Mouse (Mus musculus) liver, postnatal 0 days (tissue): ENCODE measurements around the gene Pdia6. TPM values are rescaled to one million over a fixed set of nuclear protein-coding genes. Genes with fewer than 3 reads are reported as not detected.
A peak's percentile ranks its signal among the peaks of the same experiment; 100 is the strongest.

Experiments
- ATAC-seq: fragments of 200-750 bp; cut with Nextera tagmentation; 2 replicates; pipeline ENCODE4 v1.8.0; 2017; ENCODE audit warnings: mild to moderate bottlenecking, moderate library complexity
- DNase-seq: peaks from one replicate; pipeline ENCODE4 v3.0.0-alpha.2; 2016
- H3K27ac ChIP-seq: fragments of 300-500 bp; sonication (generic); 2 replicates; pipeline ENCODE4 v1.5.1; 2014; ENCODE audit warnings: antibody characterized with exemption, moderate library complexity, mild to moderate bottlenecking, low read depth
- H3K27me3 ChIP-seq: fragments of 300-500 bp; sonication (generic); 2 replicates; pipeline ENCODE4 v1.6.1; 2014; ENCODE audit warnings: low read length, control low read depth, mixed read lengths; ENCODE audit not compliant: insufficient read depth
- H3K36me3 ChIP-seq: fragments of 300-500 bp; sonication (generic); replicated peaks from 2 replicates; pipeline ENCODE4 v1.6.1; 2014; ENCODE audit warnings: mild to moderate bottlenecking, control low read depth, low read length, moderate library complexity, mixed read lengths; ENCODE audit not compliant: insufficient read depth
- H3K4me1 ChIP-seq: fragments of 300-500 bp; sonication (generic); 2 replicates; pipeline ENCODE4 v1.6.1; 2014; ENCODE audit warnings: antibody characterized with exemption, mild to moderate bottlenecking, control low read depth; ENCODE audit not compliant: insufficient read depth
- H3K4me2 ChIP-seq: fragments of 300-500 bp; sonication (generic); 2 replicates; pipeline ENCODE4 v1.6.1; 2014; ENCODE audit warnings: low read depth, mild to moderate bottlenecking, low read length, moderate library complexity, mixed read lengths
- H3K4me3 ChIP-seq: fragments of 300-500 bp; sonication (generic); 2 replicates; pipeline ENCODE4 v1.5.1; 2014; ENCODE audit warnings: low read depth, low read length
- H3K9ac ChIP-seq: fragments of 300-500 bp; sonication (generic); replicated peaks from 2 replicates; pipeline ENCODE4 v1.6.1; 2014; ENCODE audit warnings: mild to moderate bottlenecking, moderate library complexity
- H3K9me3 ChIP-seq: fragments of 300-500 bp; sonication (generic); 2 replicates; pipeline ENCODE4 v1.6.1; 2016; ENCODE audit warnings: mild to moderate bottlenecking, control low read depth, low read length, mixed read lengths
- CTCF ChIP-seq: sonication (generic); IDR thresholded peaks from 2 replicates; pipeline ENCODE4 v1.5.1; 2016; ENCODE audit warnings: antibody characterized with exemption, low read depth
- EP300 ChIP-seq: IDR thresholded peaks from 2 replicates; pipeline ENCODE4 v1.6.1; 2016; ENCODE audit warnings: antibody characterized with exemption, low read depth, mild to moderate bottlenecking
- WGBS: fragments of 180-500 bp; shearing (Covaris S2); extraction: QIAGEN DNeasy Blood & Tissue Kit; methylation state at CpG from one replicate; pipeline ENCODE4 v1.1.7; 2014; ENCODE audit not compliant: insufficient replicate concordance; 5-methylcytosine and 5-hydroxymethylcytosine counted together
- polyA plus RNA-seq: library from polyadenylated mRNA; unstranded; fragments of >200 nt; fragmentation: Nextera tagmentation; extraction: Ambion mirVana; gene quantifications from 2 replicates; pipeline ENCODE4 v1.2.1, GENCODE M21; 2015

The Pdia6 gene
- polyA plus RNA-seq, 1 experiment from 2014 or later, result 133 TPM

- no peak overlapping the region for H3K4me3 ChIP-seq
- no peaks in the 10 kb centered on the region for H3K9me3 ChIP-seq
- no peaks in the 10 kb centered on the region for H3K36me3 ChIP-seq
- 81% methylated on average over 7 of the region's 7 CpGs for WGBS
- H3K4me1 ChIP-seq, result no peaks in the 10 kb centered on the region
- H3K27me3 ChIP-seq, result no peaks in the 10 kb centered on the region
- no peak overlapping the region for H3K27ac ChIP-seq
- TF ChIP-seq EP300, result no peak
- TF ChIP-seq CTCF, result no peak
- ATAC-seq, result no peak
- no peak for DNase-seq
- no peak overlapping the region for H3K9ac ChIP-seq
- no peak overlapping the region for H3K4me2 ChIP-seq
Measured at GRCm38 (mm10) chr12:17258431-17258830, 7.9 kb upstream of the Pdia6 start.

GRCm38 (mm10) chr12:17261005-17261404 is 5.3 kb upstream of the Pdia6 start:
- H3K27me3 ChIP-seq, result no peaks in the 10 kb centered on the region
- no peak for TF ChIP-seq CTCF
- no peak for TF ChIP-seq EP300
- no peaks in the 10 kb centered on the region for H3K36me3 ChIP-seq
- H3K9ac ChIP-seq, result no peak overlapping the region
- no peak overlapping the region for H3K4me2 ChIP-seq
- DNase-seq, result no peak
- no peaks in the 10 kb centered on the region for H3K4me1 ChIP-seq
- 83% methylated on average over 3 of the region's 3 CpGs for WGBS
- H3K27ac ChIP-seq, result no peak overlapping the region
- no peak overlapping the region for H3K4me3 ChIP-seq
- H3K9me3 ChIP-seq, result no peaks in the 10 kb centered on the region
- no peak for ATAC-seq

- Histone ChIP-seq H3K27ac (no peak overlapping the region), H3K4me3 (no peak overlapping the region), H3K9ac (no peak overlapping the region), H3K9me3 (no peaks in the 10 kb centered on the region), H3K27me3 (no peaks in the 10 kb centered on the region), H3K4me1 (peaks cover 14% of the 10 kb centered on the region), H3K36me3 (0 out of 2 replicates have a peak, but pooled peaks cover 2% of the 10 kb centered on the region), H3K4me2 (no peak overlapping the region)
- DNase-seq (no peak), ATAC-seq (no peak)
- WGBS, result 49% methylated on average over 3 of the region's 3 CpGs
- TF ChIP-seq EP300 (no peak), CTCF (no peak)
Measured at GRCm38 (mm10) chr12:17263881-17264280, 2.5 kb upstream of the Pdia6 start.

- Histone ChIP-seq H3K9ac (no peak overlapping the region), H3K36me3 (0 out of 2 replicates have a peak, but pooled peaks cover 2% of the 10 kb centered on the region), H3K27ac (no peak overlapping the region), H3K4me2 (no peak overlapping the region), H3K4me1 (peaks cover 19% of the 10 kb centered on the region), H3K9me3 (no peaks in the 10 kb centered on the region), H3K4me3 (no peak overlapping the region), H3K27me3 (no peaks in the 10 kb centered on the region)
- DNase-seq (no peak), ATAC-seq (no peak)
- TF ChIP-seq EP300 (no peak), CTCF (no peak)
- WGBS, result 84% methylated on average over 2 of the region's 2 CpGs
Measured at GRCm38 (mm10) chr12:17264826-17265225, 1.5 kb upstream of the Pdia6 start.

GRCm38 (mm10) chr12:17266673-17266990 is 287 bp downstream of the Pdia6 start:
- H3K36me3 ChIP-seq, result peaks cover 13% of the 10 kb centered on the region
- DNase-seq (no peak), ATAC-seq (peak; percentile 67)
- TF ChIP-seq CTCF, result no peak
- TF ChIP-seq EP300, result no peak
- H3K4me1 ChIP-seq, result peaks cover 22% of the 10 kb centered on the region
- H3K27me3 ChIP-seq, result no peaks in the 10 kb centered on the region
- H3K9ac ChIP-seq, result peak overlapping the region; percentile 92
- WGBS, result 0% methylated on average over 18 of the region's 21 CpGs
- no peaks in the 10 kb centered on the region for H3K9me3 ChIP-seq
- H3K4me2 ChIP-seq, result peak overlapping the region; percentile 93
- peak overlapping the region; percentile 76 for H3K27ac ChIP-seq
- H3K4me3 ChIP-seq, result peak overlapping the region; percentile 95

GRCm38 (mm10) chr12:17267316-17267715 is 971 bp downstream of the Pdia6 start:
- WGBS, result 4% methylated on average over 4 of the region's 4 CpGs
- no peak for DNase-seq
- H3K27ac ChIP-seq, result no peak overlapping the region

GRCm38 (mm10) chr12:17271272-17271671 is 4.9 kb downstream of the Pdia6 start:
- no peaks in the 10 kb centered on the region for H3K9me3 ChIP-seq
- WGBS, result 58% methylated on average over 1 of the region's 1 CpGs

More at GRCm38 (mm10) chr12:17267316-17267715, 971 bp downstream of the Pdia6 start:
- ATAC-seq, result no peak
- H3K4me3 ChIP-seq, result peak overlapping the region; percentile 95
- H3K4me1 ChIP-seq, result peaks cover 22% of the 10 kb centered on the region
- H3K9ac ChIP-seq, result peak overlapping the region; percentile 92
- peak overlapping the region; percentile 93 for H3K4me2 ChIP-seq
- H3K9me3 ChIP-seq, result no peaks in the 10 kb centered on the region
- TF ChIP-seq EP300 (no peak), CTCF (no peak)
- H3K36me3 ChIP-seq, result peaks cover 17% of the 10 kb centered on the region
- H3K27me3 ChIP-seq, result no peaks in the 10 kb centered on the region

More at GRCm38 (mm10) chr12:17271272-17271671, 4.9 kb downstream of the Pdia6 start:
- Histone ChIP-seq H3K4me2 (no peak overlapping the region), H3K4me3 (no peak overlapping the region), H3K27me3 (no peaks in the 10 kb centered on the region), H3K4me1 (peaks cover 22% of the 10 kb centered on the region), H3K36me3 (peaks cover 44% of the 10 kb centered on the region), H3K27ac (no peak overlapping the region), H3K9ac (no peak overlapping the region)
- ATAC-seq (no peak), DNase-seq (peak; percentile 59)
- peak; percentile 64 for TF ChIP-seq CTCF
- no peak for TF ChIP-seq EP300
